Mouse (Mus musculus) liver, postnatal 0 days (tissue): Measurements from ENCODE around the gene Fggy.

Source experiments
- CTCF ChIP-seq: sonication (generic); IDR thresholded peaks from 2 replicates; pipeline ENCODE4 v1.5.1; 2016; ENCODE audit warnings: antibody characterized with exemption, low read depth
- EP300 ChIP-seq: IDR thresholded peaks from 2 replicates; pipeline ENCODE4 v1.6.1; 2016; ENCODE audit warnings: antibody characterized with exemption, low read depth, mild to moderate bottlenecking

DNA sequence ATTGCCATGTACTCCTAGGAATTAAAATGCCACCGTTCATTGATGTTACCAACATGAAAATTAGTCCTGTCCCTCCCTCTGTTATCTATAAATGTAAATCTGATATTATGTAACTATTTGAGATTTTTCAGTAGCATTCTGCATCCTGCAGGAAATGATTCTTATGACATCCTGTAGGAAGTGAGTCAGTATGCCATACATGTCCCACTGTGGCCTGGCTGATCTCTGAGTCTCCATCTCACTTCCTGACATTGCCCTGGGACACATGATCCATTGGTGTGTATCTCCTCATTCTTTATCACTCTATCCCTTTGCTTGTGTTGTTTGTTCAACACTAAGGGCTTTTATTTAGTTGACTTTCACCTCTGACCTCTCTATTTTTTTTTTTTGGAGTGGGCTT, 110.3 kb downstream of the Fggy start:
- TF ChIP-seq EP300 = peak; percentile 36; the same call in 1 of the 2 replicates
- TF ChIP-seq CTCF = no peak
